Comparison of ENCODE assay signal across 9 mouse cellular contexts in genomic region chr14:27183501-27184230, GRCm38 (mm10).
DNase-seq lines count a peak whose midpoint lies in the region; ATAC-seq and TF ChIP-seq lines count a peak whose summit lies in the region.
"Had no signal": no experiment of that assay in that cellular context is flagged by ENCODE, and none has a peak within 500 bp of the region (broad histone marks: within the 10 kb centered on the region; RNA-seq: fewer than 3 reads in every experiment).

No protein-coding gene starts in this region.

- peak; percentile 35 for ATAC-seq in CD4-positive, CD25-positive, alpha-beta regulatory T cell, adult 4 months

- H3K4me3 ChIP-seq in gastrocnemius, adult 2 months: no peak overlapping the region
- H3K4me3 ChIP-seq: limb, embryonic 15.5 days had no signal

- H3K27ac ChIP-seq in gastrocnemius, adult 2 months: no peak overlapping the region
- H3K27ac ChIP-seq: limb, embryonic 15.5 days had no signal

- peak; percentile 77 for TF ChIP-seq CTCF in gastrocnemius, adult 2 months (IDR thresholded peaks at IDR 0.05)

- intact Hi-C loops in heart, postnatal 25 days (cut with DNase I): loop anchor here (1.0 to 2.0 kb wide), 2 partner anchors 74 to 153 kb away; no protein-coding TSS in a partner anchor
- intact Hi-C loops in gastrocnemius, adult 2 months (cut with DNase I): loop anchor here (1.0 to 5.0 kb wide), 2 partner anchors 74 to 146 kb away; partner anchors contain the start of gene Il17rd

- peak; percentile 91 for DNase-seq in heart, adult 11 months
- no peak for DNase-seq in heart, postnatal 25 days (ENCODE audit: low spot score)
- DNase-seq in c-Kit-positive CD71-positive TER-119-negative erythroid progenitor cells, embryonic 14.5 days (ENCODE audit: low read depth): peak; percentile 27
- DNase-seq in gastrocnemius, adult 2 months: peak; percentile 59
- DNase-seq in layer of hippocampus, adult 9-10 months (ENCODE audit: low spot score): peak; percentile 64
- DNase-seq in lung, postnatal 25 days (ENCODE audit: low spot score): peak; percentile 76
- DNase-seq in telencephalon, adult 2 months (ENCODE audit: low read depth, low spot score): peak; percentile 24
